Mouse (Mus musculus): ENCODE measurements at regions not wholly inside any gene's neighbourhood (a gene's known extent, or its start where the extent isn't known, plus 50 kb on each side); places are given as distances from the start of the nearest gene placed in this dataset.
A peak's percentile ranks its signal among the peaks of the same experiment; 100 is the strongest.

DNA sequence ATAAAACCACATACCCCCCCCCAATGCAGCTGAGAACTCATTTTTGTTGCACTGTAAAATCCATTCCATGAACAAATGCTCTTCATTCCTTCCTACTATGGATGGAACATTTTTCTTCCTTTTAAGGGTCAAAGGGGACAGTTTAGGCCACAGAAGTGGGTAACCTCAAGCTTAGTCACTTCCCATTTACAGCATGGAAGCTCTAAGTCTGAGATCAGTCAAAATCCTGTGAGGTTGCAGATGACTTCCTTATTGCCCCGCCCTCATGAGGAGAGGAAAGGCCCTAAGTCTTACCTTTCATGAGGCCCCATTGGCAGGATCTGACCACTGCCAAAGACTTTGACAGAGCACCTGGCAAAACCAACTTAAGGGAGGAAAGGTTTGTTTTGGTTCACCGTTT is 94.7 kb upstream of the E030018B13Rik start:
- TF ChIP-seq CTCF (IDR thresholded peaks at IDR 0.05; ENCODE audit: low read depth), result no peak
- Histone ChIP-seq H3K27me3 (ENCODE audit: insufficient read depth, low read length) (no peaks in the 10 kb centered on the region), H3K36me3 (ENCODE audit: insufficient read depth, low read length) (no peaks in the 10 kb centered on the region), H3K9ac (ENCODE audit: low read depth, low read length) (no peak overlapping the region), H3K4me1 (replicated peaks; ENCODE audit: insufficient read depth, low read length) (no peaks in the 10 kb centered on the region; the same call in 1 of the 2 replicates), H3K4me2 (ENCODE audit: low read length) (no peak overlapping the region), H3K4me3 (replicated peaks; ENCODE audit: low read depth, low read length) (no peak overlapping the region), H3K9me3 (replicated peaks; ENCODE audit: low read length) (no peaks in the 10 kb centered on the region), H3K27ac (no peak overlapping the region)
- ATAC-seq (replicated peaks; ENCODE audit: low FRiP score, low read depth) (no peak), DNase-seq (ENCODE audit: low spot score) (no peak)
- WGBS, result 74% methylated on average over 2 of the region's 2 CpGs

DNA sequence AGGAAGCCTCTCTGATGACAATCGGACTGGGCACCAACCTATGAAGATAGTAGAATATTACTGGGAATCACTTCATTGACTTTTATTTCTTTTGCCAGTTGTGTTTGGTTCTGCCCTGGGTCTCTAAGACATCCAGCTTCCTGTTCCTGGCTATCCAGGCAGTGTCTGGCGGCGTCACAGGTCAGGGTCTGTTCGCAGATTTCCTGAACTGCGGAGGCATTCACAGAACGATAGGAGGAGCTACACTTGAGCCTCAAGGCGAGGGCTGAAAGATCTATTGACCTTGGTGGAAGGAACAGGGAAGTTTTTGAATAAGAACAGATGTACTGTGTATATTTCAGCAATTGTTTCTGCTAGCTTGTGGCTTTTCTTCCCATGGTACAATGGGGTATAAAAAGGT is 92.6 kb upstream of the E030018B13Rik start:
- Histone ChIP-seq H3K27me3 (ENCODE audit: insufficient read depth, low read length) (no peaks in the 10 kb centered on the region), H3K27ac (peak overlapping the region; percentile 48; the same call in 1 of the 2 replicates), H3K4me1 (replicated peaks; ENCODE audit: insufficient read depth, low read length) (no peaks in the 10 kb centered on the region; the same call in 1 of the 2 replicates), H3K4me2 (ENCODE audit: low read length) (no peak overlapping the region), H3K36me3 (ENCODE audit: insufficient read depth, low read length) (no peaks in the 10 kb centered on the region), H3K4me3 (replicated peaks; ENCODE audit: low read depth, low read length) (no peak overlapping the region), H3K9me3 (replicated peaks; ENCODE audit: low read length) (no peaks in the 10 kb centered on the region), H3K9ac (ENCODE audit: low read depth, low read length) (no peak overlapping the region)
- DNase-seq (ENCODE audit: low spot score) (peak; percentile 61), ATAC-seq (replicated peaks; ENCODE audit: low FRiP score, low read depth) (peak; percentile 29; the same call in 1 of the 2 replicates)
- peak; percentile 37 for TF ChIP-seq CTCF (IDR thresholded peaks at IDR 0.05; ENCODE audit: low read depth)
- 52% methylated on average over 7 of the region's 7 CpGs for WGBS

DNA sequence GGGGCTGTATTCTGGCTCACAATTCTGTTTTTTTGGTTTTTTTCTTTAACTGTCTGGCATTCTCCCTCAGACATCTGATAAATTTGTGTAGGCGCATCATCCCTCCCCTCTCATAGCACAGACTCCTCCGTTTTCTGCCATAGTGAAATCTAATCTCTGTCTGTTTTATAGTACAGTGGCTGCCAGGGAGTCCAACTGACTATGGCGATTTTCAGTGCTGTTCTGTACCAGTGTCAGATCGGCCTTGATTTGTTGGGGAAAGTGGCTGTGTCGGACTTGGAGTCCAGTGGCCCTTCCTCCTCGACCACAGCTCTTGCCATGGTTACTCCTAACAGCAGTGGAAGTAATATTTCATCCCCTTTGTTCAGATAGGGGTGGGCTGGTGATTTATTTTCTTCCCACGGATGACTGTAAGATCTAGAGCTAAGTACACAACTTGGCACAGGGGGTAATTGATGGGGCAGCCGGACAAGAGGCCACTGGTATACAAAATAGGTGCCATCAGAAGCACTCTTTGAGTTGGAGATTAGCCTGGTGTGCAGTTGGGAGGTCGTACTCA is 87.2 kb upstream of the E030018B13Rik start:
- no peaks in the 10 kb centered on the region for H3K4me1 ChIP-seq (replicated peaks; ENCODE audit: insufficient read depth, low read length)
- H3K9me3 ChIP-seq (replicated peaks; ENCODE audit: low read length), result no peaks in the 10 kb centered on the region
- H3K4me2 ChIP-seq (ENCODE audit: low read length), result no peak overlapping the region
- no peaks in the 10 kb centered on the region for H3K36me3 ChIP-seq (ENCODE audit: insufficient read depth, low read length)
- no peaks in the 10 kb centered on the region for H3K27me3 ChIP-seq (ENCODE audit: insufficient read depth, low read length)
- ATAC-seq (replicated peaks; ENCODE audit: low FRiP score, low read depth) (0 out of 2 replicates have a peak, but pooled peaks have one; percentile 29), DNase-seq (ENCODE audit: low spot score) (peak; percentile 57)
- WGBS, result 29% methylated on average over 9 of the region's 9 CpGs
- H3K4me3 ChIP-seq (replicated peaks; ENCODE audit: low read depth, low read length), result no peak overlapping the region
- H3K27ac ChIP-seq, result no peak overlapping the region
- H3K9ac ChIP-seq (ENCODE audit: low read depth, low read length), result no peak overlapping the region
- no peak for TF ChIP-seq CTCF (IDR thresholded peaks at IDR 0.05; ENCODE audit: low read depth)

DNA sequence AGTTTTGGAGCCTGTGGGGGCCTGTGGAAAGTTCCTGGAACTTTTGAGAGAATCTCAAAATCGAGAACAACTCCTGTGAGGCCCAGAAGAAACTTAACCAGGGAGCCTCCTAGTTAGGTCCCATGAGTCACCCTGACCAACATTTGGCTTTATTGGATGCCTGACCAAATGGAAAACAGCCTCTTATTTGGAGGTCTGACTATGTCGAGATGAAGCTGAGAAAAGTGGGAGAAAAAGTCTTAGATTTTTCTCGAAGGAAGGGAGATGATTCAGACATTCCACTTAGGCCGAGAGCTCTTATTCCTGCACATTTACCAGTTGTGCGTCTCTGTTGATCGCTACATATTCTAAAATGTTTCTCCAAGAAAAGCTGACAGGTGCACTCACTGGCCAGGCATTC is 83.0 kb upstream of the E030018B13Rik start:
- Histone ChIP-seq H3K36me3 (ENCODE audit: insufficient read depth, low read length) (no peaks in the 10 kb centered on the region), H3K9me3 (replicated peaks; ENCODE audit: low read length) (no peaks in the 10 kb centered on the region), H3K4me3 (replicated peaks; ENCODE audit: low read depth, low read length) (no peak overlapping the region), H3K4me1 (replicated peaks; ENCODE audit: insufficient read depth, low read length) (no peaks in the 10 kb centered on the region), H3K27me3 (ENCODE audit: insufficient read depth, low read length) (no peaks in the 10 kb centered on the region), H3K4me2 (ENCODE audit: low read length) (no peak overlapping the region), H3K27ac (no peak overlapping the region), H3K9ac (ENCODE audit: low read depth, low read length) (no peak overlapping the region)
- 86% methylated on average over 6 of the region's 6 CpGs for WGBS
- ATAC-seq (replicated peaks; ENCODE audit: low FRiP score, low read depth) (no peak), DNase-seq (ENCODE audit: low spot score) (no peak)
- TF ChIP-seq CTCF (IDR thresholded peaks at IDR 0.05; ENCODE audit: low read depth), result no peak

DNA sequence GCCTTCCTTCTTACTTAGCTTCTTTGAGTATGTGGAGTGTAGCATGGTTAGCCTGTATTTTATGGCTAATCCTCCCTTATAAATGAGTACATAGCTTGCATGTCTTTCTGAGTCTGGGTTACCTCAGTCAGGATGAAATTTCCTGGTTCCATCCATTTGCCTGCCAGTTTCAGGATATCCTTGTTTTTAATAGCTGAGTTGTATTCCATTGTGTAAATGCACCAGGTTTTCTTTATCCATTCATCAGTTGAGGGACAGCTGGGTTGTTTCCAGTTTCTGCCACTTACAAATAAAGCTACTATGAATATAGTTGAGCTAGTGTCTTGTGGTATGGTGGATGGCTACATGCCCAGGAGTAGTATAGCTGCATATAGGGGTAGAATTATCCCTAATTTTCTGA is 80.7 kb upstream of the E030018B13Rik start:
- DNase-seq (ENCODE audit: low spot score) (no peak), ATAC-seq (replicated peaks; ENCODE audit: low FRiP score, low read depth) (no peak)
- no peak for TF ChIP-seq CTCF (IDR thresholded peaks at IDR 0.05; ENCODE audit: low read depth)
- Histone ChIP-seq H3K4me2 (ENCODE audit: low read length) (no peak overlapping the region), H3K4me3 (replicated peaks; ENCODE audit: low read depth, low read length) (no peak overlapping the region), H3K27ac (no peak overlapping the region), H3K4me1 (replicated peaks; ENCODE audit: insufficient read depth, low read length) (no peaks in the 10 kb centered on the region), H3K27me3 (ENCODE audit: insufficient read depth, low read length) (no peaks in the 10 kb centered on the region), H3K36me3 (ENCODE audit: insufficient read depth, low read length) (no peaks in the 10 kb centered on the region), H3K9ac (ENCODE audit: low read depth, low read length) (no peak overlapping the region), H3K9me3 (replicated peaks; ENCODE audit: low read length) (no peaks in the 10 kb centered on the region)
